Mouse (Mus musculus) limb, embryonic 14.5 days (tissue): ENCODE measurements around the gene Impg1. TPM values are rescaled to one million over a fixed set of nuclear protein-coding genes. Genes with fewer than 3 reads are reported as not detected.

Experiments
- ATAC-seq: fragments of 200-750 bp; cut with Nextera tagmentation; 2 replicates; pipeline ENCODE4 v1.8.0; 2017; ENCODE audit warnings: low read depth, moderate number of reproducible peaks, moderate TSS enrichment; ENCODE audit not compliant: low FRiP score
- DNase-seq: peaks from one replicate; pipeline ENCODE4 v3.0.0-alpha.2; 2015; ENCODE audit warnings: low spot score
- H3K27ac ChIP-seq: fragments of 300-500 bp; sonication (generic); replicated peaks from 2 replicates; pipeline ENCODE4 v1.5.1; 2014; ENCODE audit warnings: low read depth, mild to moderate bottlenecking, low read length, moderate library complexity, mixed read lengths
- H3K27me3 ChIP-seq: fragments of 300-500 bp; sonication (generic); 2 replicates; pipeline ENCODE4 v1.6.1; 2014; ENCODE audit warnings: low read length, mixed read lengths; ENCODE audit not compliant: control insufficient read depth, insufficient read depth
- H3K36me3 ChIP-seq: fragments of 300-500 bp; sonication (generic); 2 replicates; pipeline ENCODE4 v1.6.1; 2014; ENCODE audit warnings: mild to moderate bottlenecking, low read length, moderate library complexity, mixed read lengths; ENCODE audit not compliant: control insufficient read depth, insufficient read depth
- H3K4me1 ChIP-seq: fragments of 300-500 bp; sonication (generic); 2 replicates; pipeline ENCODE4 v1.6.1; 2014; ENCODE audit warnings: antibody characterized with exemption, low read length, mixed read lengths; ENCODE audit not compliant: control insufficient read depth, insufficient read depth
- H3K4me2 ChIP-seq: fragments of 300-500 bp; sonication (generic); replicated peaks from 2 replicates; pipeline ENCODE4 v1.6.1; 2014; ENCODE audit warnings: low read depth, mild to moderate bottlenecking, low read length, moderate library complexity; ENCODE audit not compliant: severe bottlenecking
- H3K4me3 ChIP-seq: fragments of 300-500 bp; sonication (generic); replicated peaks from 2 replicates; pipeline ENCODE4 v1.5.1; 2014; ENCODE audit warnings: low read length
- H3K9ac ChIP-seq: fragments of 300-500 bp; sonication (generic); 2 replicates; pipeline ENCODE4 v1.6.1; 2014; ENCODE audit warnings: mild to moderate bottlenecking, low read depth, low read length, moderate library complexity; ENCODE audit not compliant: severe bottlenecking
- H3K9me3 ChIP-seq: fragments of 300-500 bp; sonication (generic); 2 replicates; pipeline ENCODE4 v1.6.1; 2016; ENCODE audit warnings: low read length; ENCODE audit not compliant: control insufficient read depth
- POLR2A ChIP-seq: fragments of 200-500 bp; IDR thresholded peaks from 2 replicates; pipeline ENCODE4 v1.8.0; 2012; ENCODE audit warnings: inconsistent platforms, mild to moderate bottlenecking, moderate library complexity, borderline replicate concordance; ENCODE audit not compliant: insufficient read depth, insufficient read length; ENCODE audit errors: extremely low read depth
- WGBS: fragments of 180-500 bp; shearing (Covaris S2); extraction: QIAGEN DNeasy Blood & Tissue Kit; methylation state at CpG from one replicate; pipeline ENCODE4 v1.1.7; 2014; 5-methylcytosine and 5-hydroxymethylcytosine counted together
- polyA plus RNA-seq, 2 experiments: library from polyadenylated mRNA; depleted of rRNA in 1 of 2; stranded (reverse) in 1 of 2; unstranded in 1 of 2; fragments of >200 nt; fragmentation: Nextera tagmentation in 1 of 2; extraction: Ambion mirVana in 1 of 2; gene quantifications; 2 replicates each; pipeline versions ENCODE4 v1.2.1 to v1.2.3; 2012 to 2014

The Impg1 gene
- polyA plus RNA-seq, 2 experiments, result 0.05 TPM; not detected in 1

DNA sequence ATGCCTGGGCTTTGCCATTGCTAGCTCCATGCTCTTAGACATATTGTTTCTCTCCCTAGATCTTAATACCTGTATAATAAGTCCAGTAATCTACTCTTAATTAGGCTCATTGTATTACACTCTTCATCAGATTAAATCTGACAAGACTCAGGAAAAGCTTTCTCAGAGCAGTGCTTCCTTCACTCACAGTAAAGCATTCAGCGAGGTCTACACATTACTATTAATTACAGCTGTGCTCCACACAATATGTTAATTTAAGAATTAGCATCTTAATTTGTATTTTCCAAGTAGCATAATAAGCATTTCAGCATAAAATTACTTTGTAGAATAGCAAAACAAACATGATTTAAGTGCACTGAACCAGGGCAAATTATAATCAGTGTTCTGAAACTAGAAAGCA lies 192.3 kb downstream of the Impg1 start:
- WGBS, result 76% methylated on average over 1 of the region's 1 CpGs
- Histone ChIP-seq H3K9ac (no peak overlapping the region), H3K4me1 (no peaks in the 10 kb centered on the region), H3K36me3 (no peaks in the 10 kb centered on the region), H3K27me3 (no peaks in the 10 kb centered on the region), H3K4me2 (no peak overlapping the region), H3K9me3 (no peaks in the 10 kb centered on the region), H3K27ac (no peak overlapping the region), H3K4me3 (no peak overlapping the region)
- ATAC-seq (no peak), DNase-seq (no peak)
- no peak for TF ChIP-seq POLR2A

DNA sequence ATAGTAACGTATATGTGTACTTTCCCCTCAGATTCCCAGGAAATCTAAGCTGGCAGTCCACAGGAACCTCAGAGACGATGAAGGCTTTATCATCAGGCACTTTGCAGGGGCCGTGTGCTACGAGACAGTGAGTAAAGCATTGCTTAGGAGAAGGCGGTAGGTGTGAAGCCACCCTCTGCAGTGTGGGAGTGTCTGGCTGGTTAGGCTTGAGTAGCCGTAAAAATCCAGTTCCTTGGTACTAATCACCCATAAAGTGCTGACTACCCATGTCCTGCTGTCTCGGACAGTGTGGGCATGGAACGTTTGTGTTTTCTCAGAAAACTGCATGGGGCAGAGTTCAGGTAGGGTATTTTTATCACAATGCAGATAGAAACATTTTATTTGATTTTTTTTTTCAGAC lies 195.7 kb downstream of the Impg1 start:
- H3K36me3 ChIP-seq, result no peaks in the 10 kb centered on the region
- DNase-seq, result no peak
- H3K4me2 ChIP-seq, result no peak overlapping the region
- H3K27ac ChIP-seq, result no peak overlapping the region
- no peak for TF ChIP-seq POLR2A
- no peak overlapping the region for H3K9ac ChIP-seq
- ATAC-seq, result no peak
- no peaks in the 10 kb centered on the region for H3K27me3 ChIP-seq
- WGBS, result 45% methylated on average over 8 of the region's 8 CpGs
- H3K4me1 ChIP-seq, result no peaks in the 10 kb centered on the region
- no peaks in the 10 kb centered on the region for H3K9me3 ChIP-seq
- H3K4me3 ChIP-seq, result no peak overlapping the region

DNA sequence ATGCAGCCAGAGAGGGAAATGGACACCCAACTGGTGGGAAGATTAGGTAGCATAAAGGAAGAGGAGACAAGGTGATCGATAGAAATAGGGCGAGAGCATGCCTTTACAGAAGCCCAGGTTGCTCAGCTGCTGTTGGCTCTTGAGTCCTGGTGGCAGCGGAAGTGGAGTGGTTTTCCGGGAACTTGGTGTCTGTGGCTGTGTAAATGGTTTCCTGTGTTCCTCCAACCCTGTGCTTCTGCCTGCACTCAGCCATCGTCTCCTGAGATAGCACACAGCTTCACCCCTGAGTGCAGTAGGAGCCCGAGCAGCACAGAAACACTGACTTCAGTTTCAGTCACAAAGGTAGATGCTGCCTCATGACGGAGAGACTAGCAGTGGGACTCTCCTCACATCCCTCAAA lies 198.8 kb downstream of the Impg1 start:
- Histone ChIP-seq H3K4me2 (no peak overlapping the region), H3K9ac (no peak overlapping the region), H3K4me1 (peaks cover 7% of the 10 kb centered on the region; the same call in 1 of the 2 replicates), H3K36me3 (no peaks in the 10 kb centered on the region), H3K4me3 (no peak overlapping the region), H3K9me3 (no peaks in the 10 kb centered on the region), H3K27me3 (no peaks in the 10 kb centered on the region), H3K27ac (no peak overlapping the region)
- 84% methylated on average over 6 of the region's 7 CpGs for WGBS
- DNase-seq (no peak), ATAC-seq (no peak)
- no peak for TF ChIP-seq POLR2A

GRCm38 (mm10) chr9:80266086-80266485 lies 199.2 kb downstream of the Impg1 start:
- TF ChIP-seq POLR2A, result no peak
- no peak for ATAC-seq
- Histone ChIP-seq H3K9ac (no peak overlapping the region), H3K4me2 (no peak overlapping the region), H3K36me3 (no peaks in the 10 kb centered on the region), H3K4me3 (no peak overlapping the region), H3K27ac (no peak overlapping the region), H3K9me3 (no peaks in the 10 kb centered on the region), H3K27me3 (no peaks in the 10 kb centered on the region), H3K4me1 (peaks cover 7% of the 10 kb centered on the region; the same call in 1 of the 2 replicates)
- no peak for DNase-seq
- WGBS, result 75% methylated on average over 7 of the region's 7 CpGs
